Mouse (Mus musculus) megakaryocyte progenitor cell, adult 5-6 weeks (primary cell): ENCODE results near the gene Elp1. TPM values are rescaled to one million over a fixed set of nuclear protein-coding genes. Genes with fewer than 3 reads are reported as not detected.
A peak's percentile ranks its signal among the peaks of the same experiment; 100 is the strongest.

Source experiments
- ATAC-seq: replicated peaks from 2 replicates; pipeline ENCODE4 v1.8.0; 2016; ENCODE audit warnings: mild to moderate bottlenecking, moderate TSS enrichment, inconsistent platforms; ENCODE audit not compliant: poor library complexity
- total RNA-seq, 2 experiments: library from RNA; stranded (forward) in 1 of 2; stranded (reverse) in 1 of 2; fragments of 157-497, 149-512 nt in 1 of 2; fragments of 200-1000 nt in 1 of 2; gene quantifications; 2 replicates each; pipeline versions ENCODE4 v1.2.3 to v1.2.4; 2015 to 2017

Elp1 gene
- total RNA-seq, 2 experiments from 2014 or later = 51.8 to 61.1 TPM

- no peak for ATAC-seq
Observed at GRCm38 (mm10) chr4:56771065-56771464, 31.1 kb downstream of the Elp1 start.

GRCm38 (mm10) chr4:56768913-56769312 lies 33.2 kb downstream of the Elp1 start:
- no peak for ATAC-seq

- peak; percentile 52 for ATAC-seq
Observed at GRCm38 (mm10) chr4:56767861-56768284, 34.3 kb downstream of the Elp1 start.

GRCm38 (mm10) chr4:56757693-56758092 lies 44.4 kb downstream of the Elp1 start:
- peak; percentile 71 for ATAC-seq

DNA sequence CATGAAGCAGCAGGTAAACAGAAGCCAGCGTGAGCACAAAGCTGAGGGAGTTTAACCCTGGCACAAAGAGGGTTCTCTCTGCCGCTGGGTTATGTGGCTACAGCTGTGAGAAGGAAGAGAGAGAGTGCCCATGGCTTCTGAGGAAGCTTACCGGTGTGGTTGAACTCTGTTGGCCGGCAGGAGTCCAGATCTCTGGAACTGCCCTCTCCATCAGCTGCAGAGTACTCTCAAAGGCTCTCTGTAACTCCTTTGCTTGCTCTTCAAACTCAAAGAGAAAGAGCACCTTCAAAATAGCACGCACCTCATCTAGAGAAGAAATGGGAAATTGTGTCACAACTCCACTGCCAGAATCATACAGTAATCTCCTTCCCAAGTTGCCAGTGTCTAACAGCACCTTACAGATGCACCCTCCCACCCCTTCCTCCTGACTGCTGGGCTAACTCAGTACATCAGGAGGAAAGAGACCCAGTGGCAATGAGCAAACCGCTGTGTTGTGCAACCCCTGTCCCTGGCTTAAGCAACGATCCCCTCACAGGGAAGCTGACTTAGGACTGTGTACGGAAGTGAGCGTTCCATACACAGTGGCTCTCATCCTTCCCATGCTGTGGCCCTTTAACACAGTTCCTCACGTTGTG lies 45.0 kb downstream of the Elp1 start:
- ATAC-seq = peak; percentile 95

GRCm38 (mm10) chr4:56756021-56756420 lies 46.1 kb downstream of the Elp1 start:
- ATAC-seq = no peak

DNA sequence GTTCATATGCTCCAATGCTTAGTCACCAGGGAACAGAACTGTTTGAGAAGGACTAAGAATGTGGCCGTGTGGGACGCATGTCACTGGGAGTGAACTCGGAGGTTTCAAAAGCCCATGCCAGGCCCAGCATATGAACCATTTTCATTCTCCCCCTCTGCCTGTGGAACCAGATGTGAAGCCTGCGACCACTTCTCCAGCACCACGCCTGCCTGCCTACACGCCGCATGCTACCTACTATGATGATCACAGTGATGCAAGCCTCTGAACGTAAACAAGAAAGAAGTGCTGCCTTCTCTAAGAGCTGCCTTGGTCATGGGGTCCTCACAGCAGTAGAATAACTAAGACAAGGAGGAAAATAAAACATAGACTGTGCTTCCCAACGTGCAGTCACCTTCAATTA lies 54.7 kb downstream of the Elp1 start:
- ATAC-seq = no peak

DNA sequence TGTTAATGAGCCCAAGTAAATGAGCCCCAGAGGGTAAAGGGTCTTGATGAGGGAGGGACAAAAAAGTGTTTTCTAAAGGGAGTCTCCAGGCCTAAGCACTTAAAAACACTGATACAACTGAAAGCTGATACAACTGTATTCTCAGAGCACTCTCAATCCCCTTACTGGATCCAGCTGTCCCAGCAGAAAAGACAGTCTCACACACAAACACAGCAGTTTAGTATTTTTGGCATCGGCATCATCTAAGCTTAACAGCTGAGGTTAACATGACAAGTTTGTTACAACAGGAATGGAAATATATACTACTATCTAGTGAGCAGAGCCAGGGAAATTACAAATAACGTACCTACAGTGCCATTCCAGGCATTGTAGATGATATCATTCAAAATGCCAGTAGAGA lies 55.8 kb downstream of the Elp1 start:
- ATAC-seq = no peak

DNA sequence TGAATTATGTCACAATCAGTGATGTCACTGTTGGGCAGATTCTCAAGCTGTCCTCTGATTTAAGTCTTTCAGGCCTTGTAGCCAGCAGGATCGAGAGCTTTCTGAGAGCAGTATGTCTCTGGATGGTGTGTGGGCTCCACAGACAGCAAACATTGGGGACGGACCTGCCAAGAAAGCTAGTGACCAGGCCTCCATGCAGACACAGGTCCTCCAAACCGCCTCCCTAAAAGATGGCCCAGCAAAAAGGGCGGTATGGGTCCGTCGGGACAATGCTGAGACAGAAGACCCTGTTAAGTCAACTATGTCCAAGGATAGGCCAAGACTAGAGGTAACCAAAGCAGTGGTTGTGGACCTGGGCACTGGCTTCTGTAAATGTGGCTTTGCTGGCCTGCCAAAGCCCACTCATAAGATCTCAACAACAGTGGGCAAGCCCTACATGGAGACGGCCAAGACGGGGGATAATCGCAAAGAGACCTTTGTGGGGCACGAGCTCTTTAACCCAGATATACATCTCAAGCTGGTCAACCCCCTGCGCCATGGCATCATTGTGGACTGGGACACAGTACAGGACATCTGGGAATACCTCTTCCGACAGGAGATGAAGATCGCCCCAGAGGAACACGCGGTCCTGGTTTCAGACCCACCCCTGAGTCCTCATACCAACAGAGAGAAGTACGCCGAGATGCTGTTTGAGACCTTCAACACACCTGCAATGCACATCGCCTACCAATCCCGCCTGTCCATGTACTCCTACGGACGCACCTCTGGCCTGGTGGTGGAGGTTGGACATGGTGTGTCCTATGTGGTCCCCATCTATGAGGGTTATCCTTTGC lies 58.6 kb downstream of the Elp1 start, which contains the start of gene Actl7a:
Actl7a (plus strand) TSS at position 51 of the 833 bp plus-strand sequence.
- ATAC-seq = no peak

DNA sequence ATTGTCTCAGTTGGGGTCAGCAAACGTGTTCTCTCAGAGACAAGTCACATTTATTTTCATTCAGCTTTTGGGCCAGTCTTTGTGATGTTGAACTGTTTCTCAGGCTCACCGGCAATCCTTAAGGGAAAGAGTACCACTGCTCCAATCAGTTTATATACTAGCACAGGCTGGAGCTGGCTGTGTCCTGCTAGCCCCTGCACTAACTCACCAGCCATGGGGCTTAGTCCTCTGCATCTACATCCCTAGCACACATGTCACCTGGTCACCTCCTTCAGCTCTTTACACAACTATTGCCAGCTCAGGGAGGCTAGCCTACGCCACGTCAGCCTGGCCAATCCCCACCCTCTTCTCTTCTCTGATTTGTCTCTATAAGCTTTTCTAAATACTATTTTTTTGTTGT lies 59.4 kb downstream of the Elp1 start:
- no peak for ATAC-seq

DNA sequence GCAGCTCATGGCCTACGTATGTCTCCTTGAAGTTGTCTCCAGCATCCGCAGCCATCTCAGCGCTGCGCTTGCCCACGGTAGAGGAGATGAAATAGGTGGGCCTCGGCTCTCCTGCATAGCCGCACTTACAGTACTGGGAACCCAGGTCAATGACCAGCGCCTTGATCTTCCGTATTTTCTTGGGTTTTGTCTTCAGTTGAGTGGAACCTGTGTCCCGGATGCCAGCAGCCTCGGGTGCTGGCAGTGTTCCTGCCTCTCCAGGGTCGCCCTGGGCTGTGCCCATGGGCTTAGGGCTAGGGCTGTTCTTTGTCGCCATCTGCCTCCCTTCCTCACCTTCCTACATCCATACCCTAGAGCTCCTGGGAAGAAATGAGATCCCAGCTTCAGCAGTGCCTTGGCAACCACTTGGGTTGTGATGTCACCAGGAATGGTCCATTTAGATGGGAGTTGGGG lies 61.1 kb downstream of the Elp1 start, which contains the start of gene Actl7b:
Actl7b (minus strand) TSS at position 403 of the 453 bp plus-strand sequence.
- ATAC-seq = no peak

DNA sequence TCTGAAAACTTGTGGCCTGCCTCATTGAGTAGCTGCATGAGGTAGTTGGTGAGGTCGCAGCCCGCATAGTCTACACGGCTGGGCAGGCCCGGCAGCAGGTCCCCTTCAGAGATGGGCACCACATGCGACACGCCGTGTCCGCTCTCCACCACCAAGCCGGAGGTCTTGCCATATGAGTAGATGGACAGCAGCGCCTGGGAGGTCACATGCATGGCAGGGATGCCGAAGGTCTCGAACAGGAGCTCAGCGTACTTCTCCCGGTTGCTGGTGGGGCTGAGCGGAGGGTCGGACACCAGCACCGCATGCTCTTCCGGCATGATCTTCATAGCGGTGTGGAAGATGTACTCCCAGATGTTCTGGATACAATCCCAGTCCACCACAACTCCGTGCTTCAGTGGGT lies 61.5 kb downstream of the Elp1 start:
- no peak for ATAC-seq

DNA sequence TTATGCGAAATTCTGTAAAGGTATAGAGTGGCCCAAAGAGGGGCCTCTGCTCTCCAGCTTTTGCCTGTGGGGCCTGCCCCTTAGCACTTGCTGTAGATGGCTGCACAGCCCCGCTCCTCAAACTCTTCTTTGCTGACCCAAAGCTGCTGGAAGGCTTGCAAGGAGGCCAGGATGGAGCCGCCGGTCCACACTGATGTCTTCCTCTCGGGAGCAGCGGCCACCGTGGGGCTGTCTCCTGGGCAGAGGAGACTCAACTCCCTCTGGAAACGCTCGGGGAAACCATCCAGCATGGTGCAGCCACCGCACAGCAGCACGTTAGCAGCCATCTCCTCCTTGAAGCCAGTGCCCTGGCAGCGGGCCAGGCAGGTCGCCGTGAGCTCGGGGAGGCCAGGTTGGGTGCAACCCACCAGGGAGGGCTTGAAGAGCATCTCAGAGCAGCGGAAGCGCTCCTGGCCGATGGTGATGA lies 62.1 kb downstream of the Elp1 start, which contains the start of gene Gm26657:
Gm26657 (plus strand) TSS at position 51 of the 466 bp plus-strand sequence.
- ATAC-seq = no peak

DNA sequence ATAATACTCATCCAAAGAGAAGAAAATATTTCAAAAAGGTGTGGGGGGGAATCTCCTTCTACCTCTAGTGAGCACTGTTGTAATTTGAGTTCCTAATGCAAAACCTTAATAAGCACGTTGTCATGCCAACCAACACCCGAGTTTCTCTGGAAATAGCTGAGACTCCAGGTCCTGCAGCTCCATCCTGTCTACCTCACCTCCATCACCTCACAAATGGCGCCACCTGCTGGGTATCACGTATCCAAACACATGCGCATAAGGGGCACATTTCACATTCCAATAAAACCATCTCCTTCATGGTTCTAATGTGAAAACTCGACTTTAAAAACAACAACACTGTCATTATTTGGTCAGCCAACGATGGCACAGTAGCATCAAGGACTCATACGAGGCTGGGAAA lies 76.3 kb downstream of the Elp1 start:
- no peak for ATAC-seq

DNA sequence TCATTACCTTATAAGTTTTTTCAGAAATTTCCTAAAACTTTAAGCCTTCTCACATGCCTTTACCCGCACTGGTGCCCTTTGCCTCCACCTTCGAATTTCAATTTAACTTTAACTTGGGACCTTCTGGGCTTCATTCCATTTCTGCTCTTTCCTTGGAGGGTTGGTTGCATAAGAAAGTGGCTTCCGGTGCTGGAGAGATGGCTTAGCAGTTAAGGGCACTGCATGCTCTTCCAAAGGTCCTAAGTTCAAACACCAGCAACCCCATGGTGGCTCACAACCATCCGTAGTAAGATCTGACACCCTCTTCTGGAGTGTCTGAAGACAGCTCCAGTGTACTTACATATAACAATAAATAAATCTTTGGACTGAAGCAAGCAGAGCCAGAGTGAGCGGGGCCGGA lies 78.9 kb downstream of the Elp1 start:
- ATAC-seq = no peak

DNA sequence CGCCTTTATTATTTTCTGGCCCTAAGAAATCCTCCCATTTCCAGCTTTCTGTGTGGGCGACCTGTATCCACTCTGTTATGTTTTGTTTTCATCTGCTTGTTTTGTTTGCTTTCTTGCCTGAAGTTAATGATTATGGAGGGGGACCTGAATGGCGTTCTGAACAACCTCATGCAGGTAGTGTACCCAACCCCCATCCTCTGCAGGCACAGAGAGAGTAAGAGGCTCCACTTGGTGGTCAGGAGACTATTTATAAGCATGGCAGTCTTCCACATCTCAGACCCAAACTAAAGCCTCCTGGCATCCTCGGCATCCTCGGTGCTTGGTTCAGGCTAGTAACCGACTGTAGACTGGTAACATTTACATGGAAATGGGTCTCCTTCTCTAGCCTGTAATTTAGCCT lies 79.8 kb downstream of the Elp1 start:
- no peak for ATAC-seq

DNA sequence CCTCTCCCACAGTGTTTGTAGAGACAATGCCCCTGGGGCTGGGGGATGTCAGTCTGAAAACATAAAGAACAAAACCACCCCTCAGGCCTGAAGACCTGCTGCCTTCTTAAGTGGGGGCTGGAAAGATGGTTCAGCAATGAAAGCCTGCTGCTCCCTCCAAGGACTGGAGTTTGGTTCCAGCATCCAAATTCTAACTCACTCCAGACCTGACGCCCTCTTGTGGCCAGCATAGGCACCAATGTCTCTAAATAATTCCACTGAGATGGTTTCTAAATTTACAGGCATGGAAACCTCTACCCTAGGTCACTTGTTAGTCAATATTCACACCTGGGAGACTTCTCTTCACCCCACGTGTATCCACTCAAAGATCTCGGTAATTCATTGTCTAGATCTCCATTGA lies 80.7 kb downstream of the Elp1 start:
- peak; percentile 58; the same call in 1 of the 2 replicates for ATAC-seq

DNA sequence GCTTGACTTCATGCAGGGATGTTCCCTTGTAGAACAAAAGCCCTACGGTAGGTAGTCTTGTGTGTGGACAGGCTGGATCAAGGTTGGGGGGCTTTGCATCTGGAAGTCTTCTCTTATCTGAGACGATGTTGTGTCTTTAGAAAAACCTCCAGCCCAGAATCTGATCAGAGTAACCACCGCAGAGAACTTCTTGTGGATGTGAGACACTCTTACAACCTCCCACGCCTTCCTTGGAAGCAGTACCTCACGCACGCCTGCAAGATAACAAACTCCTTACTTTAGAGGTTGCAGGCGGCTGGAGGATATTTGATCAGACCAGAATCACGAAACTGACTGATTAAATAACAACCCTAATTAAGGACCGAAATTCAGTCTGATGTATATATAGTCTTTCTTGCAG lies 81.7 kb downstream of the Elp1 start:
- ATAC-seq = no peak

DNA sequence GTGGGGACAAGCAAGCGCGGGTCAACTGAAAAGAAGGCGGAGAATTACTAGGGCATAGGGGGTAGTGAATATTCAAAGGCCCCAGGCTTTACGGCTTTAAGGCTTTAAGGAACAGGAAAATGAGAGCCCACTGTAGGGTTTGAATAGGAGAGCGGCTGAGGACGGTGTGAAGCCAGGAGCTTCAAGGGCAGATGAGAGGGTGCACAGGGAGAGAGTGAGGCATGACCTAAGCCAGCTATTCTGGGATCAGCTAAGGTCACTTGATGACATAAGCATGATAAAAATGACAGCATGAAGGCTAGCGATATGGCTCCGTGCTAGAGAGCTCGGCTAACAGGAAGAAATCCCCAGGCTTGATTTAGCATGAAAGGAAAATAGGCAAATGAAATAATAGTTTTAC lies 82.7 kb downstream of the Elp1 start:
- no peak for ATAC-seq

GRCm38 (mm10) chr4:56718573-56719442 lies 83.3 kb downstream of the Elp1 start:
- ATAC-seq = no peak

- ATAC-seq = no peak
Observed at GRCm38 (mm10) chr4:56717932-56718331, 84.2 kb downstream of the Elp1 start.
